Mouse (Mus musculus) MEL (cell line): ENCODE data around the gene Rpa1.

Source experiments
- CHD2 ChIP-seq: IDR thresholded peaks from 2 replicates; pipeline ENCODE4 v1.6.1; 2011; ENCODE audit warnings: low read length, improper control_type of control experiment
- CTCF ChIP-seq, 3 experiments: IDR thresholded peaks in 2 of 3; conservative IDR thresholded peaks in 1 of 3; 2 replicates each; pipeline ENCODE4 v1.5.1; 2011 to 2012; ENCODE audit warnings: low read length in 3 of 3, low read depth in 2 of 3, mild to moderate bottlenecking in 2 of 3, improper control_type of control experiment in 1 of 3, inconsistent platforms in 1 of 3, mixed read lengths in 1 of 3, moderate library complexity in 1 of 3; ENCODE audit not compliant: control insufficient read depth in 1 of 3, insufficient read depth in 1 of 3, poor library complexity in 1 of 3, severe bottlenecking in 1 of 3
- E2F4 ChIP-seq: IDR thresholded peaks from 2 replicates; pipeline ENCODE4 v1.6.1; 2011; ENCODE audit warnings: low read depth, low read length, improper control_type of control experiment, borderline replicate concordance
- GABPA ChIP-seq: IDR thresholded peaks from 2 replicates; pipeline ENCODE4 v1.6.1; 2012; ENCODE audit warnings: low read depth, mild to moderate bottlenecking, inconsistent platforms, low read length, improper control_type of control experiment, moderate library complexity
- HCFC1 ChIP-seq: IDR thresholded peaks from 2 replicates; pipeline ENCODE4 v1.6.1; 2012; ENCODE audit warnings: low read depth, mild to moderate bottlenecking, inconsistent platforms, low read length, improper control_type of control experiment, moderate library complexity
- MAX ChIP-seq: IDR thresholded peaks from 2 replicates; pipeline ENCODE4 v1.6.1; 2011; ENCODE audit warnings: low read length, improper control_type of control experiment
- POLR2A ChIP-seq, 2 experiments: IDR thresholded peaks; 2 replicates each; pipeline ENCODE4 v1.6.1; 2011 to 2012; ENCODE audit warnings: low read length in 2 of 2, mild to moderate bottlenecking in 2 of 2, control low read depth in 1 of 2, improper control_type of control experiment in 1 of 2, low read depth in 1 of 2, moderate library complexity in 1 of 2; ENCODE audit not compliant: control insufficient read depth in 1 of 2, insufficient read depth in 1 of 2, poor library complexity in 1 of 2
- TCF12 ChIP-seq: IDR thresholded peaks from 2 replicates; pipeline ENCODE4 v1.6.1; 2014; ENCODE audit warnings: low read depth, mild to moderate bottlenecking, inconsistent platforms, low read length, improper control_type of control experiment, moderate library complexity

DNA sequence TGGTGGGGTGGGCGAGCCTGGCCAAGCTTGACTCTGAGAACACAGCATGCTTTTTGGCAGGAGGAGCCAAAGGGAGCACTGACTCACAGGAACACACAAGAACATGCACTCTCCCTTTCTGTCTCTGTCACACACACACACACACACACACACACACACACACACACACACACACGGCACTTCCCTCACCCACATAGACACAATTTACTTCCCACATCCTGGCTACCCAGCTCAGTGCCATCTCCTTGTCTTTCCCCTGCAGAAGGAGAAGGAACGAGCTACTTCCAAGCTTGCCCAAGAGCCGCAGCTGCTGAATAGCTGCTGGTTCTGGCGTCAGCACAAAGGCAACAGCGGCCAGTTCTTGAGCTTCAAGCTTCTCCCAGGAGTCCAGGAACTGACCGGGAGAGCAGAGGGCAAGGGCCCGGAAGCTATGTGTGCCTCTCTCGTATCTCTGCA is 80.3 kb downstream of the Rpa1 start:
- TF ChIP-seq GABPA: no peak
- no peak for TF ChIP-seq E2F4
- TF ChIP-seq CTCF (IDR thresholded peaks at IDR 0.05 in 2 of 3, conservative IDR thresholded peaks at IDR 0.05 in 1 of 3; ENCODE audit: control insufficient read depth in 1 of 3, insufficient read depth in 1 of 3, low read depth in 2 of 3, low read length in 3 of 3, poor library complexity in 1 of 3, severe bottlenecking in 1 of 3): no peak
- TF ChIP-seq CHD2: no peak
- TF ChIP-seq TCF12: no peak
- TF ChIP-seq POLR2A (IDR thresholded peaks at IDR 0.05; ENCODE audit: control insufficient read depth in 1 of 2, insufficient read depth in 1 of 2, low read depth in 1 of 2, low read length in 2 of 2, poor library complexity in 1 of 2): no peak
- no peak for TF ChIP-seq HCFC1
- no peak for TF ChIP-seq MAX
